Mouse (Mus musculus) thymus, postnatal 14 days (tissue): Measurements from ENCODE around the gene L3mbtl4.
"Not testable (repeated sequence)": the region's sequence is repeated elsewhere in the genome, so short reads cannot be mapped to it uniquely, and the experiment has no call there.

Experiments used
- DNase-seq: peaks from one replicate; pipeline ENCODE4 v3.0.0; 2021

Gene L3mbtl4

GRCm38 (mm10) chr17:68405993-68406392, 132.4 kb downstream of the L3mbtl4 start:
- no peak for DNase-seq

DNA sequence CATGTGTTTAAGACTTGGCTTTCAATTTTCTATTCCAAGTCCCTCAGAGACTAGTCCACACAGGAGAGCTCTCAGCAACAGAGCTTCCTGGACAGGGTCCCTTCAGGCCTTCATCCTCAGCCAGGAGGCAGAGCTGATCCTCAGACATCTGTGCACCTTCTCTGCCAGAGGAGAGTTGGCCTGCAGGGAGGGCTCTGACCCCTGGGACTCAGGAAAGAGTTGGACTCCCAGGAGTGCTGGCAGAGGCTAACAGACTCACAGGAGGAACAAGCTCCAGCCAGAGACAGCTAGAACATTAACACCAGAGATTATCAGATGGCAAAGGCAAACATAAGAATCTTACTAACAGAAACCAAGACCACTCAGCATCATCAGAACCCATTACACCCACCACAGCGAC, 133.5 kb downstream of the L3mbtl4 start:
- DNase-seq = not testable (repeated sequence)

GRCm38 (mm10) chr17:68422663-68423498, 149.3 kb downstream of the L3mbtl4 start:
- DNase-seq = no peak

DNA sequence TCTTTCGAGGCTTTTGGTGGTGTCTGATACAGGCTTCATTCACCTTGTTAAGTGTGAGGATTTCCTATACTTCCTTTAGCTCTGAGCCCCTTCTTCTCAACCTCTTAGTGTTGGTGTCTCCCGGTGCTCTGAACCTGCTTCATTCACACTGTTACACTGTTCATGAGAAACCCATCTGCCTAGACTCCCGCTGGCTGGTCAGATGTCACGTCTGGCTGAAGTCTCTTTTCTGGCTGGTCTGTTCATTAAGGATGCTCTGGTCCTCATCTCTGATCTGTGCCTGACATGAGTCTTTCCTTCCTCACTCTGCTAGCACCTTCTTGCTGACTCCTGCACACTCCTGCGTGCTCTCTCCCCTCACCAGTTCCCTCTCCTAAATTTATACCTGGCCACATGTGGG, 160.0 kb downstream of the L3mbtl4 start:
- DNase-seq = no peak

GRCm38 (mm10) chr17:68450921-68451320, 177.3 kb downstream of the L3mbtl4 start:
- DNase-seq = no peak

DNA sequence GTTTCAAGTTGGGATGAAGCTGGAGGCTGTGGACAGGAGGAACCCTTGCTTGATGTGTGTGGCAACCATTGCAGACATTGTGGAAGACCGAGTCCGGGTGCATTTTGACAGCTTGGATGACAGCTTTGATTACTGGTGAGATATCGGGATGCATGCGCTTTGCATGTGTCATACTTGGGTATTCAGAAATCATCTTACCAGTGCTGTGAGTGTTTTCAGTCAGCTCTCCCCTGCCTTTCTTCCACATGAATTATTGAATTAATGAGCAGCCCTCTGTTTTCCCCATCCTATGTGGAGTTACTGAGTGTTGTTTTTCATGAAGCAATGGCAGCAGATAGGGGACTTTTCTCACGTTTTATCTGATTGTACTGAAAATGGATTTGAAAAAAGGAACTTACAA, 187.9 kb downstream of the L3mbtl4 start:
- no peak for DNase-seq

DNA sequence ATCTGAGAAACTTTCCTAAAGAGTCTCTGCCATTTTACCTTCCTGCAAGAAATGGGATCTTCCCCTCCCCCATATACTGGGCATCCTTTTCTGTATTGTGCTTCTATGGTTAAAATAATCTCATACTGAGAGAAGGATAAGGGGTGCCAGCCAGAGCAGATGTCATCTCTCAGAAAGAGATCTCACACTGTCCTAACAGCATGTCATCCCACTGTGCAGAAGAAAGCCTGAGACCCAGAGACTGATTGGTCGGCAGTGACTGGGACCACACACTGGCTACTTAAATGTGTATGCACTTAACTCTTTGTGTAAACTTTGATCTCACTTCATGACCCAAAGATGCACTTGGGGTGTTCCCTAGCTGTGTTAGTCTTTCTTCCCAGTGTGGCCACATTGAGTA, 193.7 kb downstream of the L3mbtl4 start:
- DNase-seq = no peak

- DNase-seq = no peak
Measured at GRCm38 (mm10) chr17:68490065-68490691, 216.6 kb downstream of the L3mbtl4 start.

DNA sequence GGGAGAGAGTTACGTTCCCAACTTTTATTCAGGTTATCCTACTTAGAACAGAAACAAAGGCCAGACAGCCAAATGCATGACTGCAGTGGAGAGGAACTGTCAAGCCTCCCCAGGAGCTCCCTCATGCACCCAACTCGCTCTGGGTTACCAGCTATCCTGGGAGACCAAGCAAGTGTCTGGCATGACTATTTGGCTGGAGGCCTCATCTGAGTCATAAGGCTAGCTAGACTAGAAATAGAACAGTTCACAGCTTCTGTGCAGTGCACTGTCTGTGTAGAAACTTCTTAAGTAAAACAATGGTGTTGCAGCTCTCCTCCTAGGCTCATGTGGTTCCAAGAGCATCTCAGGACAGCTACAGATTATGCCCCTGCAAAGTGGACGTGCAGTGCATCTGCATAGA, 218.6 kb downstream of the L3mbtl4 start:
- no peak for DNase-seq

- not testable (repeated sequence) for DNase-seq
Measured at GRCm38 (mm10) chr17:68502998-68503397, 229.4 kb downstream of the L3mbtl4 start.

GRCm38 (mm10) chr17:68559698-68560097, 286.1 kb downstream of the L3mbtl4 start:
- DNase-seq = no peak

DNA sequence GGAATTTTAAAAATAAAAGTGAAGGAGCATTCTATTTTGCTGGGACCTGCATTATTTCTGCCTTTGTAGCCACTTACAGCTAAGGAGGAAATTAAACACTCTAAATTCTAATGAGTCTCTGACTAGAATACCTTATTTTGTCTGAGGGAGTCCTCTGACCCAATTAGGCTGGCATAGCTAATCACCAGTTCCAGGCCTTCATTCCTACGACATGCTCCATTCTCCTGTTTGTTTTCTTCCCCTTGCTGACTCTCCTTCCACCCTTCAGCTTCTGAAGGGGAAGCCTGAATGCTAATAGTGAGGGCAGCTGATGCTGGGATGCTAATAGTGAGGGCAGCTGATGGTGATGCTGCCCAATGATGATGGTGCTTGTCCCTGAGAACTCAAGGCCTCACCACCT, 286.7 kb downstream of the L3mbtl4 start:
- no peak for DNase-seq

GRCm38 (mm10) chr17:68571806-68572205, 298.2 kb downstream of the L3mbtl4 start:
- DNase-seq = no peak

- DNase-seq = no peak
Measured at GRCm38 (mm10) chr17:68585195-68585594, 311.6 kb downstream of the L3mbtl4 start.

DNA sequence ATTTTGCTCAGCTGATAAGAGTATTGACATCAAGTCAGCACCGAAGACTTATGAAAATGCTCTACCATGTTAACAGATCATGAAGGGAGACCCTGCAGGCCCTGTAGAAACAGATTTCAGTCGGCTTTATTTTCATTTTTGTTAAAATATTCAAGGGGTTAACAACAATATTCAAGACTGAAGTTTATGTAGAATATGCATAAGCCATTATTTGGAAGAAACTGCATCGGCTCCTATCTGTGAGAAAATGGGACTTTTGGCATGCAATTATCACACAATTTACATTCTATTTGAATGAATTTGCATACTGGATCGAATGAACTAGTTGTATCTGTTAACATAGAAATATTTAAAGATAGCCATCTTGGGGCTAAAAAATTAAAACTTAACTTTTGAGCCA, 318.0 kb downstream of the L3mbtl4 start:
- no peak for DNase-seq

GRCm38 (mm10) chr17:68602744-68603143, 329.1 kb downstream of the L3mbtl4 start:
- DNase-seq = no peak

- DNase-seq = no peak
Measured at GRCm38 (mm10) chr17:68607691-68608090, 334.1 kb downstream of the L3mbtl4 start.

GRCm38 (mm10) chr17:68611247-68611646, 337.6 kb downstream of the L3mbtl4 start:
- DNase-seq = no peak

GRCm38 (mm10) chr17:68625281-68625680, 351.7 kb downstream of the L3mbtl4 start:
- no peak for DNase-seq

- DNase-seq = no peak
Measured at GRCm38 (mm10) chr17:68629631-68630426, 356.2 kb downstream of the L3mbtl4 start.

DNA sequence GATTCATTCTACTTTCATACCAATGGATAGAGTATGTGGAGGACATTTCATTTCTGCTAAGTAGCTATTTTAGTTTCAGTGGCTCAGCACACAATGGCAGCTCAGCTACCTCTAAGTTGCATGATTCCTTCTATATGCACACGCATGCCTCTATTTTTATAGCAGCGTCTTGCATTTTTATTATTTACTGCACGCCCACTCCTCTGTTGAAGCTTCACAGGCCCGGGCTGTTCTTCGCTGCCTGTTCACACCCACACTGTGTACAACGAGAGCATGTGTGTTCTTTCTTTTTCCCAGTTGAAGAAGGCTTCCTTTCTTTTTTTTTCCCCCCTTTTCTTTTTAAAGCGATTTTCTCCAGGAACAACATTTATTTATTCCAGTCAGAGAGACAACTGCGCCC, 357.8 kb downstream of the L3mbtl4 start:
- no peak for DNase-seq

- DNase-seq = no peak
Measured at GRCm38 (mm10) chr17:68640187-68640586, 366.6 kb downstream of the L3mbtl4 start.

GRCm38 (mm10) chr17:68642521-68643088, 369.0 kb downstream of the L3mbtl4 start:
- DNase-seq = no peak
